Mouse (Mus musculus): ENCODE results near the gene Rom1.
"Not testable (repeated sequence)": the region's sequence is repeated elsewhere in the genome, so short reads cannot be mapped to it uniquely, and the experiment has no call there.

Rom1 gene

DNA sequence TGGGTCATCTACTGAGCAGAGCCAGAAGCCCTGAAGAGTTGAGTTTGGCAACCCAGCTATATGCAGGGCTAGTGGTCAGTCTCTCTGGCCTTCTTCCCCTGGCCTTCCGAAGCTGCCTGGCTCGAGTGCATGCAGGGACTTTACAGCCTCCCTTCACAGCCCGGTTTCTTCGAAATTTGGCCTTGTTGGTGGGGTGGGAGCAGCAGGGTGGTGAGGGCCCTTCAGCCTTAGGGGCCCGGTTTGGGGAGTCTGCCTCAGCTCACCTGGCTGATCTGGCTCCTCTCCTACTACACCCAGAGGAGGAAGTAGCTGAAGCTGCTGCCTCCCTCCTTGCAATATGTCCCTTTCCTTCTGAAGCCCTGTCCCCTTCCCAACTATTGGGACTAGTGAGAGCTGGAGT, 32.9 kb downstream of the Rom1 start:
- DNase-seq: not testable (repeated sequence)

DNA sequence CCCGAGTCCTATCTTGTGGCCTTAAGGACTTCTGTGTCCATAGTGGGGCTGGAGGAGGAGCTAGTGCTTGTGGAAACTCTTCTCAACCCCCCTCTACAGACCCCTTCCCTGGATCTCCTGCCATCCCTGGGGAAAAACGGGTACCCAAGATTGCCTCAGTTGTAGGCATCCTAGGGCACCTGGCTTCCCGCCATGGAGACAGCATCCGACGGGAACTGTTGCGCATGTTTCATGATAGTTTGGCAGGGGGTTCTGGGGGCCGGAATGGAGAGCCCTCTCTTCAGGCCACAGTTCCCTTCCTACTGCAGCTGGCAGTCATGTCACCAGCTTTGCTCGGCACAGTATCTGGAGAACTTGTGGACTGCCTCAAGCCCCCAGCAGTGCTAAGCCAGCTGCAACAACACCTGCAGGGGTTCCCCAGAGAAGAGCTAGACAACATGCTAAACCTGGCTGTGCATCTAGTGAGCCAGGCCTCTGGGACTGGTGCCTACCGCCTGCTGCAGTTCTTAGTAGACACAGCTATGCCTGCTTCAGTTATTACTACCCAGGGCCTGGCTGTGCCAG, 33.7 kb downstream of the Rom1 start:
- DNase-seq: no peak

DNA sequence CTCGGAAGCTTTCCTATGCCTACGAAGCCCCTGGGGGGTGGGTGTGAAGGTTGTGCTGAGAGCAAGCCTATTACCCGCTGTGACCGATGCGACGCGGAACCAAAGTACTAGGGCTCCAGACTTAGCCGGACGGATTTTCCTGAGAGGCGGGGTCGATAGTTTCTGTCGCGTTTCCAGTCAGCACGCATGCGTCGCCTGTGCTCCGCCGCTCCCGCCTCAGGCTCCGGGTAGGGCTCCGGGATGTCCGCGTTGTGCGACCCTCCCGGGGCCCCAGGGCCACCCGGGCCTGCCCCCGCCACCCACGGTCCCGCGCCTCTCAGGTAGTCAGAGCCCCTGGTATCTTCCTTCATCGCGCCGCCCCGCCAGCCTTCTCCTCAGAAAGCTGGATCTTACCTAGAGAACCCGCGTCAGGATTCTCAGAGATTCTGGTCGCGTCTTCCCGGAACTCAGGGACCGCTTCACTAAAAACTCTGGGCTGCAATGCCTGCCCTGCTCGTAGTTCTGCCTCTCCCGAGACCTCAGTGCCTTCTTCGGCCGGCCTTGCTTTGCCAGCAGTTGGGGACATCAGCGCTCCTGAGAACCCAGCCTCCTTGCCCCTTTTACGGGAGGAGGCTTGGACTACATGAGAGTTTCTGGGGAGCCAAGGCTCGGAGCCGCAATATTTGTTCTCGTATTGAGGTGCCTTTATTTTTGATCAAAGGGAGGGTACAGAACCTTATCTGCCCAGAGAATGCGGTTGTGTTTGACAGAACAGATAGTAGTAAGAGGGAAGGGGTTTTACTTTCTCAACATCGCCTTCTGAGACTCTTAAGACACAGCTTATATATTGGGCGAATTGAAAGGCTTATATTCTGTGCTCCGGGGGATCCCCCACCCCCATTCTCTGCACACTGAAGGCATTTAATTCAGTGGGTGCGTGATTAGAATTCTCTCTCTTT, 36.1 kb downstream of the Rom1 start, which contains the start of gene Ints5:
Ints5 (plus strand) TSS at position 177 of the 938 bp plus-strand sequence.
- peak; percentile 88 for DNase-seq

DNA sequence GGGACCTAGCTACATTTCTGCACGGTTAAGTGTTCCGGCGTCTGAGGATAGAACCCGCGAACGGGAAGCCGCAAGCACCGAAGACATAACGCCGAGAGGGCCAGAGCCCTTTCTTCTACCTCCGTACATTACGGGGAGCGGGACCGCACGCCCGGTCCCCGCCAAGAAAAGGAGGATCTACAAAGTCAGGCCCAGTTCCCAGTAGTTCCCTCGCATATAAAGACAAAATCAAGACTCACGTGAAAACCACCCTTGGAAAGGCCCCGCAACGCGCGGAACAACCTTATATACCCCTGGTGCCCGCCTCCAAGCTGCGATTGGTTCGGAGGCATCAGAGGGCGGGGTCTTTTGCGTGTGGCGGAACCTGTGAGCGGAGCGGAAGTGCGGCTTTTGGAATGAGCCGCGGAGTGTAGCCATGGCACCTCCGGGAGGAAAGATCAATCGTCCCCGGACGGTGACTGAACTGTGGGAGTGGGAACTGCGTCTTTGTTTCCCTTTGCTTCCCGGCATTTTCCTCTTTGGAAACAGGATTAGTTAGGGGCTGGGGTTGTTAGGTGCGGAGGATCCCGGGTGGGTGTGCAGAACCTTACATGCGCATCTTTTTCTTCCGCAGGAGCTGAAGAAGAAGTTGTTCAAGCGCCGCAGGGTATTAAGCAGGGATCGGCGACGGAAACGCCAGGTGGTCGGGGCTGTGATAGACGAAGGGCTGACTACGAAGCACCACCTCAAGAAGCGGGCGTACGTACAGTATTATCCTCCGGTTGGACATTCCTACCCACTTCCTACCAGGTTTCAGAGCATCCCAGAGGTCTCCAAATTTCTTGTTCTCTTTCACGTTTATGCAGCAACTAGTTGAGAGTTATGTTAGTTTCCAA, 40.4 kb downstream of the Rom1 start, which contains the start of the genes 1810009A15Rik and Gm49416:
1810009A15Rik (plus strand) TSS at position 343 of the 875 bp plus-strand sequence.
Gm49416 (plus strand) TSS at position 416 of the 875 bp plus-strand sequence.
- peak; percentile 94 for DNase-seq

- no peak for DNase-seq
Observed at GRCm38 (mm10) chr19:8887585-8888463, 41.3 kb downstream of the Rom1 start.

DNA sequence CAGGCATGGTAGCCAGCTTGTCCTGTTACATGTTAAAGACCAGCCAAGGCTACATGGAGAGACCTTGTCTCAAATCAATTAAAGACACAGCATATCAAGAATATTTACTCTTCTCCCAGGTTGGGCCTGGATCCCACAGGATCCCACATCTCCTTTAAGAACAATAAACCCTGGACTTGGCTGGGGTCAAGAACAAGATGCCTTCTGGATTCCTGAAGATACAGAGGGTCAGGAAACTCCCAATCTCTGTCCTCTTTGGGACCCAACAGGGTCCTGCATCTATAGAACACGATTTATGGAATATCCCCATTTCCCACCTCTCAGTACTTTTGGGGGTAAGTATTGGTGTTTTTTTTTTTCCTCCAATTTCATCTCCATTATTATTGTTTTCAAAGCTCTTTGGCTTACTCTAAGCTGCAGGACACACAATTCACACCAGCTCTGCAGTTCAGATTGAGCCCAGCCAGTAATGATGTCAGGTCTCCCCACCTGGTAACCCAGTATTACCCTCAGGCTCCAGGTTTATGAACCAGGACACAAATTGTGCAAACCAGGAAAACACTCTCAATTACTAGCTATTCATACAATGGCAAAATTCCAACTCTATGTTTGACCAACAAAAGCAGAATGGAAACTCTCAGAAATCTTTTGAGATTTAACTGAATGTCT, 42.1 kb downstream of the Rom1 start:
- DNase-seq: no peak

DNA sequence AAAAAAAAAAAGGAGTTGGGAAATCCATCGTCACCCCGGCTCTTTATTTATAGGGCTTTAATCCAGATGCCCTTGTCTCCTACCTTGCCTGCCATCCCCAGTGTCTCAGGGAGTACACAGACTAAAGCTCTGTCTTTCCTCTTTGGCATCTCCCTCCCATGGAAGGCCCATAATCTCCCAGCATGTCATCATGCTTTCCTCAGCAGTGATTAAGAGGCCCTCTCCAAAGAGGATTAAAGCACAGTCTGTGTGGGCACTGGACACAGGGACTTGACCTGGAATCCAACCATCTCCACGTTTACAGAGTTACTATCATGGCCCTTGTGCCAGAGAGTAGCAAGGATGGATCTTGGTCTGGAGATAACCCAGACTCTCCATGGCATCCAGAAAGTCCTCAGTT, 45.5 kb downstream of the Rom1 start, which contains the start of the genes Lbhd1 and Gm49403:
Lbhd1 (plus strand) TSS at position 117 of the 400 bp plus-strand sequence.
Gm49403 (plus strand) TSS at position 315 of the 400 bp plus-strand sequence.
- no peak for DNase-seq

DNA sequence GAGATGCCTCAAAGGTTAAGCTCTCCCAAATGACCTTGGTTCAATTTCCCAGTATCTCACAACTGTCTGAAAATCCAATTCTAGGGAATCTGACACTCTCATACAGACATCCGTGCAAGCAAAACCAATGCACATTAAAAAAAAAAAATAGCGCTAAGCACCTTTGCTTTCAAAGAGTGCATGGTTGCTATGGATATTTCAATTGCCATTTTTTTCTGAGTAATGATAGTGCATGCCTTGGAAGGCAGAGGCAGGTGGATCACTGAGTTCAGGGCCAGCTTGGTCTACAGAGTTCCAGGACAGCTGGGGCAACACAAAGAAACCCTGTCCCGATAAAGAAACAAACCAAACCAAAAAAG, 48.1 kb downstream of the Rom1 start:
- DNase-seq: no peak

DNA sequence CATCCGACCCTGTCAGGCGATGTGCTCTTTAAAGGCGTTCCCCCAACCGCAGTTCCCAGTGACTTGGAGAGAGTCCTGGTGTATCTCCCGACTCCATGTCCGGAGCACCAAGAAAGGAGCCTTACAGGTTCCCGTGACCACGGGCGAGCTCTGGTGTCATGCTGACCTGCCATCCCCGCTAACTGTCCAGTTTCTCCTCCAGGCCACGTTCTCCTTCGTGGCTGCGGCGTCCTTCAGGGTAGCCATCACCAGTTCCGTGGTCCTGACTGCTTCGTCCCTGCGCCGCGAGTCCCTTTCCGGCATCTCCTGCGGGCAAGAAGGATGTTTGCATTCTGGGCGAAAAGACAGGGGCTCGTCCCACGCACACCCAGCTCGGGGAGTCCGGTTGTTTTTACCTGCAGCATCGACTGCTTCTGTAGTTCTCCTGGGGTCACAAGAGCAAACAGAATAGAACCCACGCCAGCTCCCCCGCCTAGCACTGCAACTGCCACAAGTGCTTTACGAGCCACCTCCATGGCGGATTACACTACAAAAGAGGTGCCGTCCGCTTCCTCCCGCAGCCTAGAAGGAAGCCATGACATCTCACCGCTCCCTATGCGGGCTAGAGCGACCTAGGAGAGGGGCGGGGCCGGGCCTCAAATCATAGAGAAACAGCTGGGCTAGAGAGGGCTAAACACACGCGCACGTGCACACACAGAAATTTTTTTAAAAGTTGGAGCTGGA, 48.7 kb downstream of the Rom1 start, which contains the start of gene Uqcc3:
Uqcc3 (minus strand) TSS at position 613 of the 723 bp plus-strand sequence.
- peak; percentile 91 for DNase-seq

Measured in kidney, adult 18-20 months (tissue).